In genomic region chr14:117520706-117521105, GRCm38 (mm10) we compare ENCODE assay signal across 16 mouse cellular contexts.
"Had no signal": no experiment of that assay in that cellular context is flagged by ENCODE, and none has a peak within 500 bp of the region (broad histone marks: within the 10 kb centered on the region; RNA-seq: fewer than 3 reads in every experiment).

No protein-coding gene starts in this region.

- ATAC-seq: lung, postnatal 0 days had no signal

- H3K4me2 ChIP-seq: limb, embryonic 12.5 days; liver, embryonic 11.5 days; liver, embryonic 15.5 days; neural tube, embryonic 15.5 days had no signal

- H3K4me3 ChIP-seq: layer of hippocampus, adult 2 months; limb, embryonic 12.5 days; liver, embryonic 15.5 days; midbrain, embryonic 10.5 days; myocyte; neural tube, embryonic 15.5 days had no signal

- H3K27ac ChIP-seq: kidney, postnatal 0 days; layer of hippocampus, adult 2 months; limb, embryonic 12.5 days; liver, embryonic 15.5 days; midbrain, embryonic 10.5 days; neural tube, embryonic 15.5 days; stomach, postnatal 0 days had no signal

- H3K36me3 ChIP-seq: limb, embryonic 12.5 days; liver, embryonic 15.5 days; midbrain, embryonic 10.5 days; neural tube, embryonic 15.5 days had no signal

- H3K9ac ChIP-seq: limb, embryonic 12.5 days; liver, embryonic 15.5 days; neural tube, embryonic 15.5 days had no signal

- H3K9me3 ChIP-seq: limb, embryonic 12.5 days; liver, embryonic 15.5 days; midbrain, embryonic 10.5 days; neural tube, embryonic 15.5 days had no signal

- DNase-seq: lung, adult 2 months; lung, postnatal 36 days; midbrain, embryonic 14.5 days; right cerebral cortex, adult 18-20 months; right cerebral cortex, postnatal 25 days; thymus, postnatal 14 days had no signal

- H3K27me3 ChIP-seq: limb, embryonic 12.5 days; liver, embryonic 15.5 days; neural tube, embryonic 15.5 days had no signal

- H3K4me1 ChIP-seq: liver, embryonic 15.5 days; midbrain, embryonic 10.5 days had no signal
